Mouse (Mus musculus) small intestine, adult 2 months (tissue): ENCODE measurements around the gene Cdk14. TPM values are rescaled to one million over a fixed set of nuclear protein-coding genes. Genes with fewer than 3 reads are reported as not detected.

Source experiments
- H3K27ac ChIP-seq: fragments of 200-500 bp; 2 replicates; pipeline ENCODE4 v1.5.1; 2012; ENCODE audit warnings: low read depth, low read length, control low read depth, inconsistent platforms; ENCODE audit not compliant: insufficient read depth
- H3K27me3 ChIP-seq: fragments of 200-500 bp; 2 replicates; pipeline ENCODE4 v1.6.1; 2012; ENCODE audit warnings: mild to moderate bottlenecking, moderate library complexity, low read length, inconsistent platforms; ENCODE audit not compliant: control insufficient read depth, insufficient read depth
- H3K36me3 ChIP-seq: fragments of 200-500 bp; 2 replicates; pipeline ENCODE4 v1.6.1; 2012; ENCODE audit warnings: mild to moderate bottlenecking, low read length, control low read depth, inconsistent platforms; ENCODE audit not compliant: control insufficient read depth, insufficient read depth
- H3K4me1 ChIP-seq: fragments of 200-500 bp; 2 replicates; pipeline ENCODE4 v1.6.1; 2012; ENCODE audit warnings: low read length, inconsistent platforms, mixed read lengths; ENCODE audit not compliant: control insufficient read depth, insufficient read depth, insufficient read length
- H3K4me3 ChIP-seq: fragments of 200-500 bp; 2 replicates; pipeline ENCODE4 v1.5.1; 2012; ENCODE audit warnings: low read depth, mild to moderate bottlenecking, control low read depth, inconsistent platforms, low read length, moderate library complexity
- CTCF ChIP-seq: fragments of 200-500 bp; IDR thresholded peaks from 2 replicates; pipeline ENCODE4 v1.5.1; 2012; ENCODE audit warnings: low read depth, mild to moderate bottlenecking, control low read depth, inconsistent platforms, low read length, moderate library complexity, mixed read lengths; ENCODE audit not compliant: insufficient replicate concordance, insufficient read length; ENCODE audit errors: extremely low read depth
- POLR2A ChIP-seq: fragments of 200-500 bp; IDR thresholded peaks from 2 replicates; pipeline ENCODE4 v1.6.1; 2012; ENCODE audit warnings: low read depth, mild to moderate bottlenecking, control low read depth, inconsistent platforms, low read length, moderate library complexity
- WGBS: fragments of 180-500 bp; shearing (Covaris S2); methylation state at CpG from one replicate; pipeline ENCODE4 v1.1.7; 2018; 5-methylcytosine and 5-hydroxymethylcytosine counted together
- polyA plus RNA-seq: library from polyadenylated mRNA; depleted of rRNA; stranded (reverse); fragments of >200 nt; gene quantifications from 2 replicates; pipeline ENCODE4 v1.2.3, GENCODE M21; 2012

Gene Cdk14
- polyA plus RNA-seq, 1 experiment = 0.37 TPM

DNA sequence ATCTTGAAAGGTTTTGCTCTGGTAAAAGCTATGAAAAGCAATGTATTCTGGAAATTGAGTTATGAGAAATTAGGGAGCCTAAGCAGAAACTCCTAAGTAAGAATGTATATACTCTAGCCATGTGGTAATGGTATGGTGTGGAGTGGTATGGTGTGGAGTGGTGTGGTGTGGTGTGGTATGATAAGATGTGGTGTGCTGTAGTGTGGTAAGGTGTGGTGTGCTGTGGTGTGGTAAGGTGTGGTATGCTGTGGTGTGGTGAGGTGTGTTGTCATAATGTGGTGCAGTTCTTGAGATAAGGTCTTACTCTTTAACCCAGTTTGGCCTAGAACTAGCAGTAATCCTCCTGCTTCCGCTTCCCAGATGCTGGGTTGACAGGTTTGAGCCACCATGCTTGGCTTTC, 45.7 kb downstream of the Cdk14 start:
- no peak overlapping the region for H3K4me3 ChIP-seq
- H3K27ac ChIP-seq = no peak overlapping the region
- TF ChIP-seq POLR2A = no peak
- TF ChIP-seq CTCF = no peak
- no peaks in the 10 kb centered on the region for H3K4me1 ChIP-seq
- H3K27me3 ChIP-seq = peaks cover 4% of the 10 kb centered on the region
- no peaks in the 10 kb centered on the region for H3K36me3 ChIP-seq
- 100% methylated on average over 1 of the region's 1 CpGs for WGBS

DNA sequence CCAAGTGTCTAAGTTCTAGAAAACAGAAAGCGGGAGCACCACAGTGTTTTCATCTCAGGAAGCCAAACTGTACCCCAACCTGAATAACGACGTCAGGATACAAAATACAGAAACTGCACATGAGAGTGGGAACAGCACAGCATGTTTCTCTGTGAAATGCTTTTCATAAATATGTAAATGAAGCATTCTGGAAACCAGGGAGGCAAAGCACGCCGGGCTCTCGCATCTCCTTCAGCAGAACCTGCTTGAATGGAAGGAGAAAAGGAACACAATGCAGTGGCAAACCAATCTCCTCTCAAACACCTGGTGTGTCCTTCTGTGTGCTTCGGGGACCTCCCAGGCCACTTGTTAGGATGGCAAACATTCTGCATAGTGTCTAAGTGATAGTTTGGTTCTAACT, 46.6 kb downstream of the Cdk14 start:
- WGBS = 87% methylated on average over 7 of the region's 7 CpGs
- Histone ChIP-seq H3K27me3 (no peaks in the 10 kb centered on the region), H3K4me3 (no peak overlapping the region), H3K4me1 (0 out of 2 replicates have a peak, but pooled peaks cover 3% of the 10 kb centered on the region), H3K36me3 (no peaks in the 10 kb centered on the region), H3K27ac (no peak overlapping the region)
- TF ChIP-seq POLR2A = no peak
- no peak for TF ChIP-seq CTCF

DNA sequence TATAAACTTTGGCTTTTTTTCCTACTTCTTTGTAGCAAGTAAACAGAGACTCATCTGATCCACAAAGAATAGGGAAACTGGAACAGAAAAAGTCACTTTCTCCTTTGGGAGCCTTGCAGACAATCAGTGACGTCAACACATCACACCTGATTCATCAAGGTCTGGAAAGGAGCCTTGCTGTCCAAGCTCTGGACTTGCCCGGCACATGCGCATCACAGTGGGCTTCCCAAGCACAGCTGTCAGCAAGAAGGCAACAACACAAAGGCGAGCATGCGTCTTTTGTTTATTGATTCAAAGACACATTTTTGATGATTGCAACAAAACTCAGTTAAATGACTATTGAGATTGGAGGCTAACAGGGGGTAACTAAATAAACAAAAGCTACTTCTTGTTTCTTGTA, 47.2 kb downstream of the Cdk14 start:
- no peaks in the 10 kb centered on the region for H3K36me3 ChIP-seq
- no peak overlapping the region for H3K4me3 ChIP-seq
- TF ChIP-seq POLR2A = no peak
- TF ChIP-seq CTCF = no peak
- no peak overlapping the region for H3K27ac ChIP-seq
- 85% methylated on average over 5 of the region's 5 CpGs for WGBS
- H3K4me1 ChIP-seq = 0 out of 2 replicates have a peak, but pooled peaks cover 3% of the 10 kb centered on the region
- H3K27me3 ChIP-seq = no peaks in the 10 kb centered on the region

DNA sequence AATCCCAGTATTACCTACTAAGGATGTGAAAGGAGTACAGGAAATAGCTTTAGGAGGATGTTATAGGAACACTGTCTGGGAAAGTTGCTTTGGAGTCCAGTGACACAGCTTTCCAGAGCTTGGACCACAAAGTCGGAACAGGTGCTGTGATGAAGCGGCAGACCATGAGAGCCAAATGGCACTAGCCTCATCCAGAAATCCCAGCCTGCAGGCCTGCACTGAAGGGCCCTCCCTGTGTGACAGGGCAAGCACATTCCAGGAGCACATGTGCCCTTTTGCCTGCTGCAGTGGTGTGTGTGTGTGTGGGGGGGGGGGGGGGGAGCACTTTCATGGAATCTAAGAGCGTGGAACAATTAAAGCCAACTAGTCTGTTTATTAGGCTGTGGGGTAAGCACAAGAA, 47.8 kb downstream of the Cdk14 start:
- H3K36me3 ChIP-seq = no peaks in the 10 kb centered on the region
- no peaks in the 10 kb centered on the region for H3K27me3 ChIP-seq
- H3K4me1 ChIP-seq = 0 out of 2 replicates have a peak, but pooled peaks cover 3% of the 10 kb centered on the region
- no peak overlapping the region for H3K4me3 ChIP-seq
- TF ChIP-seq POLR2A (no peak), CTCF (no peak)
- 90% methylated on average over 3 of the region's 3 CpGs for WGBS
- no peak overlapping the region for H3K27ac ChIP-seq

DNA sequence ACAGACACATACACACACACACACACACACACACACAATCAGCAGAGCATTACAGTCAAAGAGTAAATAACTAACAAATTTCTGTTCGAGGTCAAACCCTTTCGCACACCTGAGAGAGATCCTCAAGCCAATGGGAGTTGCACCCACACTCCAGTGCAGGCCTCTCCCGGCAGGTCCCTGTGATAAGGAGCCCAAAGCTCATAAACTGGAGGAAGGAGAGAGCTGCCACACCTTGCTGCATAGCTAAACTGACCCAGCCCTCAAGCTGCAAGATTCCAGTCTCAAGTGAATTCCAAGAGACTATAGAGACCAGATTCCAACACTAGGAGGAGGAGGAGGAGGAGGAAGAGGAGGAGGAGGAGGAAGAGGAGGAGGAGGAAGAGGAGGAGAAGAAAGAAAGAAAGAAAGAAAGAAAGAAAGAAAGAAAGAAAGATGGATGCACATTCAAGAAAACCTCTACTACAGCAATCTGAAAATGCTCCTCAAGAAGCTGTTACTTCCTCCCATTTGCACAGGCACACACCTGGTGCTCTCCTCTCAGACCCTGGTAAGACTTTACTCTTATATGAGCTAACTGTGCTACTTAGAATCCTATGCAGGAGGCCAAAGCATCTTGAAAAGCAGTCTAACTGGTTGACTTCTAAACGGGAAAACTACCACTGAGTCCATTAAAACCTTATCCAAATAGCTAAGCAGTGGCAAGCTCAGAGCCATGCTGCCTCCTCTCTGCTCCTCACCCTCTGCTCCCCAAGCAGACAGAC, 49.6 kb downstream of the Cdk14 start:
- TF ChIP-seq POLR2A (no peak), CTCF (no peak)
- Histone ChIP-seq H3K36me3 (no peaks in the 10 kb centered on the region), H3K4me1 (0 out of 2 replicates have a peak, but pooled peaks cover 3% of the 10 kb centered on the region), H3K27ac (no peak overlapping the region), H3K27me3 (no peaks in the 10 kb centered on the region), H3K4me3 (no peak overlapping the region)
- WGBS = 33% methylated on average over 4 of the region's 4 CpGs

DNA sequence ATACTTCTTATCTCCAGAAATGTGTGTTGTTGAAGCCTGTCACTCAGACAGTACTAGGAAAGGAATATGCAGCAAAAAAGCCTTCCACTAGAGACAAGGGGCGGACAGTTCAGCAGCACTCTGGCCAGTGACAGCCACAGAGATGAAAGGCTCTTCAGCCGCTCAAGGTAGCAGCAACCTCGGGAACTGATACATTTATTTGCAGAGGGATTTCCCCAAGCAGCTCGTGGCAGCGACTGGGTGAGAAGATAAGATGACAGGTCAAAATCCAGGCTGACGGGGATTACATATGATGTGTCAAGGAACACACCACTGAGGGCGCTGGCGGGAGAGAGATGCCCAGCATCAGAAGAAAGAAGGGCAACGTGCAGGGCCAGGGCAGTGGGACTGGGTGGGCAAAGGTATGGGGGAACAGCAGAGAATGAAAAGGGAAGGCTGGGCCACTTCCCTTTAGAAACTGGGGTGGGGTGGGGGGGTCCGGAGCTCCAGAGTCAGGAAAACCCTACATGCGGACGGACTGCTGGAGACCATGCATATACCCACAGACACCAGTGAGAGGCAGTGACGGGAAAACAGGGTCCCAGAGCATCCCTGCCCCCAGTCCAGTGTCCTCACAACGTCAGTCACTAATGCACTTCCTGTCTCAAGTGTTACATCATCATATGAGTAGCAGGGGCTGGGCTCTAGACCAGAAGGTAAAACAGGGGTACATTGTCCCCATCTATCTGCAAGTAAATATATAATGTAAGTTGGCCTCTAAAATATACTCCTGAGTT, 51.5 kb downstream of the Cdk14 start:
- Histone ChIP-seq H3K4me1 (0 out of 2 replicates have a peak, but pooled peaks cover 3% of the 10 kb centered on the region), H3K27me3 (no peaks in the 10 kb centered on the region), H3K27ac (no peak overlapping the region), H3K36me3 (no peaks in the 10 kb centered on the region), H3K4me3 (no peak overlapping the region)
- WGBS = 39% methylated on average over 14 of the region's 14 CpGs
- TF ChIP-seq CTCF (no peak), POLR2A (no peak)

DNA sequence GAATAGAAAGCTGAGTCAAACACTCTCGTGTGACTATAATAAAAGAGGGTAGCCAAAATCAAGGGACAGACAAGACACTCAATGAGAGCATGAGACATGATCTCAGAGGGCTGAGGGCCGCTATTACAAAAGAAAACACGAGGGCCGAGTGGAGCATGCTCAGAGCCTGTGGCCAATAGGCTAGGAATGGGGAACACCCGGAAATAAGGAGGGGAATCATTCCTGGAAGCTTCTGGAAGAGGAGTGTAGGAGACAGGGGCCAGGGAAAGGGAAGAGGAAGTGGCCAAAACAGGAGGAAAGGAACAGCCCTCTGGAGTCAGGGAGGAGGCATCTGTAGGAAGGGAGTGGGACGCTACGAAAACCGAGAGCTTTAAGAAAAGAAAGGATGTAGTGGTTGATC, 52.6 kb downstream of the Cdk14 start:
- Histone ChIP-seq H3K27me3 (no peaks in the 10 kb centered on the region), H3K4me3 (no peak overlapping the region), H3K36me3 (no peaks in the 10 kb centered on the region), H3K4me1 (0 out of 2 replicates have a peak, but pooled peaks cover 3% of the 10 kb centered on the region), H3K27ac (no peak overlapping the region)
- TF ChIP-seq CTCF (no peak), POLR2A (no peak)
- WGBS = 71% methylated on average over 8 of the region's 8 CpGs
